Mouse (Mus musculus) layer of hippocampus, adult 2 months (tissue): ENCODE measurements at regions not wholly inside any gene's neighbourhood (a gene's known extent, or its start where the extent isn't known, plus 50 kb on each side); places are given as distances from the start of the nearest gene placed in this dataset.

Source experiments
- DNase-seq, 2 experiments: peaks; one replicate each; pipeline ENCODE4 v3.0.0; 2022; ENCODE audit warnings: low spot score in 2 of 2
- H3K27ac ChIP-seq: fragments of 200-600 bp; 2 replicates; pipeline ENCODE4 v1.8.1; 2022
- H3K4me3 ChIP-seq: fragments of 200-600 bp; 2 replicates; pipeline ENCODE4 v1.8.1; 2022; ENCODE audit warnings: mild to moderate bottlenecking
- CTCF ChIP-seq: fragments of 200-600 bp; conservative IDR thresholded peaks from 2 replicates; pipeline ENCODE4 v1.8.1; 2022; ENCODE audit warnings: antibody characterized with exemption, mild to moderate bottlenecking, moderate library complexity

- H3K4me3 ChIP-seq = peak overlapping the region; percentile 56
- H3K27ac ChIP-seq = peak overlapping the region; percentile 72
- TF ChIP-seq CTCF = no peak
- DNase-seq = peak in 1 of 2 experiments; percentile 17
Observed at GRCm38 (mm10) chr10:9166017-9166416, 280.1 kb upstream of the Sash1 start.

- Histone ChIP-seq H3K27ac (peak overlapping the region; percentile 72), H3K4me3 (peak overlapping the region; percentile 56)
- TF ChIP-seq CTCF = no peak
- DNase-seq = no peak
Observed at GRCm38 (mm10) chr10:9165598-9165997, 279.7 kb upstream of the Sash1 start.

GRCm38 (mm10) chr10:9164333-9164732, 278.5 kb upstream of the Sash1 start:
- H3K4me3 ChIP-seq = no peak overlapping the region
- H3K27ac ChIP-seq = no peak overlapping the region
- DNase-seq = no peak
- peak; percentile 59 for TF ChIP-seq CTCF

- DNase-seq = no peak
- Histone ChIP-seq H3K4me3 (no peak overlapping the region), H3K27ac (no peak overlapping the region)
- no peak for TF ChIP-seq CTCF
Observed at GRCm38 (mm10) chr10:9161597-9161996, 275.7 kb upstream of the Sash1 start.

GRCm38 (mm10) chr10:9157299-9158215, 271.7 kb upstream of the Sash1 start:
- DNase-seq = no peak
- Histone ChIP-seq H3K27ac (no peak overlapping the region), H3K4me3 (no peak overlapping the region)
- no peak for TF ChIP-seq CTCF

GRCm38 (mm10) chr10:9136099-9136498, 250.2 kb upstream of the Sash1 start:
- Histone ChIP-seq H3K27ac (no peak overlapping the region), H3K4me3 (no peak overlapping the region)
- DNase-seq = no peak
- TF ChIP-seq CTCF = no peak

GRCm38 (mm10) chr10:9134293-9135021, 248.6 kb upstream of the Sash1 start:
- DNase-seq = no peak
- no peak for TF ChIP-seq CTCF
- Histone ChIP-seq H3K27ac (no peak overlapping the region), H3K4me3 (no peak overlapping the region)

- no peak overlapping the region for H3K27ac ChIP-seq
- no peak for DNase-seq
- no peak for TF ChIP-seq CTCF
- H3K4me3 ChIP-seq = no peak overlapping the region
Observed at GRCm38 (mm10) chr10:9130061-9130460, 244.2 kb upstream of the Sash1 start.

GRCm38 (mm10) chr10:9119249-9119648, 233.4 kb upstream of the Sash1 start:
- H3K27ac ChIP-seq = no peak overlapping the region

GRCm38 (mm10) chr10:9117648-9118551, 232.0 kb upstream of the Sash1 start:
- no peak for TF ChIP-seq CTCF
- Histone ChIP-seq H3K4me3 (peak overlapping the region; percentile 54), H3K27ac (peak overlapping the region; percentile 57; the same call in 1 of the 2 replicates)
- no peak for DNase-seq

More at GRCm38 (mm10) chr10:9119249-9119648, 233.4 kb upstream of the Sash1 start:
- TF ChIP-seq CTCF = no peak
- no peak for DNase-seq
- no peak overlapping the region for H3K4me3 ChIP-seq

- no peak for TF ChIP-seq CTCF
- Histone ChIP-seq H3K27ac (peak overlapping the region; percentile 57; the same call in 1 of the 2 replicates), H3K4me3 (peak overlapping the region; percentile 54)
- DNase-seq = no peak
Observed at GRCm38 (mm10) chr10:9117134-9117533, 231.3 kb upstream of the Sash1 start.

- Histone ChIP-seq H3K4me3 (no peak overlapping the region), H3K27ac (no peak overlapping the region)
- TF ChIP-seq CTCF = no peak
- DNase-seq = peak; percentile 33 to 60
Observed at GRCm38 (mm10) chr10:9113706-9114105, 227.8 kb upstream of the Sash1 start.

- no peak for TF ChIP-seq CTCF
- no peak for DNase-seq
- no peak overlapping the region for H3K4me3 ChIP-seq
- H3K27ac ChIP-seq = no peak overlapping the region
Observed at GRCm38 (mm10) chr10:9111051-9111450, 225.2 kb upstream of the Sash1 start.
